Mouse (Mus musculus): ENCODE measurements around the gene Fam114a1.
A peak's percentile ranks its signal among the peaks of the same experiment; 100 is the strongest.

Gene Fam114a1

GRCm38 (mm10) chr5:65005251-65005650, 35.4 kb downstream of the Fam114a1 start:
- no peak for DNase-seq (ENCODE audit: low read depth)

- no peak for DNase-seq (ENCODE audit: low read depth)
Measured at GRCm38 (mm10) chr5:65006011-65006491, 36.2 kb downstream of the Fam114a1 start.

- no peak for DNase-seq (ENCODE audit: low read depth)
Measured at GRCm38 (mm10) chr5:65011901-65012573, 42.2 kb downstream of the Fam114a1 start.

- DNase-seq (ENCODE audit: low read depth), result no peak
Measured at GRCm38 (mm10) chr5:65015508-65015907, 45.6 kb downstream of the Fam114a1 start.

- DNase-seq (ENCODE audit: low read depth), result peak; percentile 25
Measured at GRCm38 (mm10) chr5:65019109-65019508, 49.2 kb downstream of the Fam114a1 start.

- no peak for DNase-seq (ENCODE audit: low read depth)
Measured at GRCm38 (mm10) chr5:65019823-65020222, 50.0 kb downstream of the Fam114a1 start.

GRCm38 (mm10) chr5:65022006-65022405, 52.1 kb downstream of the Fam114a1 start:
- no peak for DNase-seq (ENCODE audit: low read depth)

GRCm38 (mm10) chr5:65024641-65025040, 54.8 kb downstream of the Fam114a1 start:
- DNase-seq (ENCODE audit: low read depth), result no peak

GRCm38 (mm10) chr5:65025916-65026315, 56.0 kb downstream of the Fam114a1 start:
- no peak for DNase-seq (ENCODE audit: low read depth)

- no peak for DNase-seq (ENCODE audit: low read depth)
Measured at GRCm38 (mm10) chr5:65026776-65027175, 56.9 kb downstream of the Fam114a1 start.

- DNase-seq (ENCODE audit: low read depth), result no peak
Measured at GRCm38 (mm10) chr5:65028019-65028418, 58.1 kb downstream of the Fam114a1 start.

GRCm38 (mm10) chr5:65036597-65036996, 66.7 kb downstream of the Fam114a1 start:
- DNase-seq (ENCODE audit: low read depth), result no peak

- DNase-seq (ENCODE audit: low read depth), result peak; percentile 26
Measured at GRCm38 (mm10) chr5:65038305-65038704, 68.4 kb downstream of the Fam114a1 start.

- no peak for DNase-seq (ENCODE audit: low read depth)
Measured at GRCm38 (mm10) chr5:65038811-65039571, 69.1 kb downstream of the Fam114a1 start.

GRCm38 (mm10) chr5:65040463-65040862, 70.6 kb downstream of the Fam114a1 start:
- no peak for DNase-seq (ENCODE audit: low read depth)

GRCm38 (mm10) chr5:65043407-65043895, 73.6 kb downstream of the Fam114a1 start:
- DNase-seq (ENCODE audit: low read depth), result no peak

- no peak for DNase-seq (ENCODE audit: low read depth)
Measured at GRCm38 (mm10) chr5:65045642-65046370, 75.9 kb downstream of the Fam114a1 start.

GRCm38 (mm10) chr5:65046442-65047284, 76.8 kb downstream of the Fam114a1 start:
- no peak for DNase-seq (ENCODE audit: low read depth)

- DNase-seq (ENCODE audit: low read depth), result no peak
Measured at GRCm38 (mm10) chr5:65047285-65047855, 77.5 kb downstream of the Fam114a1 start.

GRCm38 (mm10) chr5:65049880-65050279, 80.0 kb downstream of the Fam114a1 start:
- DNase-seq (ENCODE audit: low read depth), result no peak

GRCm38 (mm10) chr5:65051513-65051912, 81.6 kb downstream of the Fam114a1 start:
- DNase-seq (ENCODE audit: low read depth), result no peak
